Mouse (Mus musculus) kidney, embryonic 14.5 days (tissue): ENCODE results near the gene Aste1. TPM values are rescaled to one million over a fixed set of nuclear protein-coding genes. Genes with fewer than 3 reads are reported as not detected.

Source experiments
- ATAC-seq: fragments of 200-750 bp; cut with Nextera tagmentation; 2 replicates; pipeline ENCODE4 v1.8.0; 2017; ENCODE audit warnings: moderate number of reproducible peaks, mild to moderate bottlenecking, moderate TSS enrichment, moderate library complexity; ENCODE audit not compliant: low FRiP score, low TSS enrichment
- H3K27ac ChIP-seq: fragments of 300-500 bp; sonication (generic); 2 replicates; pipeline ENCODE4 v1.5.1; 2014; ENCODE audit warnings: low read depth, mild to moderate bottlenecking, low read length, moderate library complexity, mixed read lengths
- H3K27me3 ChIP-seq: fragments of 300-500 bp; sonication (generic); 2 replicates; pipeline ENCODE4 v1.6.1; 2014; ENCODE audit warnings: mild to moderate bottlenecking, low read length; ENCODE audit not compliant: control insufficient read depth, insufficient read depth
- H3K36me3 ChIP-seq: fragments of 300-500 bp; sonication (generic); 2 replicates; pipeline ENCODE4 v1.6.1; 2014; ENCODE audit warnings: low read length, mixed read lengths; ENCODE audit not compliant: control insufficient read depth, insufficient read depth
- H3K4me1 ChIP-seq: fragments of 300-500 bp; sonication (generic); 2 replicates; pipeline ENCODE4 v1.6.1; 2014; ENCODE audit warnings: low read length, mixed read lengths; ENCODE audit not compliant: control insufficient read depth, insufficient read depth
- H3K4me2 ChIP-seq: fragments of 300-500 bp; sonication (generic); replicated peaks from 2 replicates; pipeline ENCODE4 v1.6.1; 2014; ENCODE audit warnings: low read depth, mild to moderate bottlenecking, low read length
- H3K4me3 ChIP-seq: fragments of 300-500 bp; sonication (generic); 2 replicates; pipeline ENCODE4 v1.5.1; 2014; ENCODE audit warnings: mild to moderate bottlenecking, low read length
- H3K9ac ChIP-seq: fragments of 300-500 bp; sonication (generic); 2 replicates; pipeline ENCODE4 v1.6.1; 2014; ENCODE audit warnings: low read depth, mild to moderate bottlenecking, low read length, moderate library complexity
- H3K9me3 ChIP-seq: fragments of 300-500 bp; sonication (generic); 2 replicates; pipeline ENCODE4 v1.6.1; 2016; ENCODE audit warnings: low read length; ENCODE audit not compliant: control insufficient read depth
- WGBS: fragments of 180-500 bp; shearing (Covaris S2); extraction: QIAGEN DNeasy Blood & Tissue Kit; methylation state at CpG from one replicate; pipeline ENCODE4 v1.1.7; 2014; 5-methylcytosine and 5-hydroxymethylcytosine counted together
- polyA plus RNA-seq: library from polyadenylated mRNA; unstranded; fragments of >200 nt; fragmentation: Nextera tagmentation; extraction: Ambion mirVana; gene quantifications from 2 replicates; pipeline ENCODE4 v1.2.1, GENCODE M21; 2014

Gene Aste1
- polyA plus RNA-seq, 1 experiment from 2014 or later = 17.8 TPM

DNA sequence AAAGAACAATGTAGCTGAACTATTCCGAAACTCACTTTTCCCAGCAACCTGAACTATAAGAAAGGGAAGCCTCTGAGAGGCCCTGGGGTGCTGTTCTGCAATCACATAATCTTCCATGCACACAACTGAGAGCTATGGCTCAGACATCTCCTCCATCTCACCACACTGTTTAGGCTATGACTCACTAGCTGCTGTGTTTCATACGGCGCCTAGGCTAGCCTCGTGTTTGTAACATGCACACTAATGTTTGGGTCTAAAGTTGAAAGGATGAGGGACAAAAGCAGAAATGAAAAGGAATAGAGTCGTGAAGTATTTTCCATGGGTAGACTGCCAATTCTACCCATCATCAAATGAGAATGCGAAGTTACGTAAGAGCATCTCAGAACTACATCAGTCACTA, 66.3 kb downstream of the Aste1 start:
- ATAC-seq = no peak
- 93% methylated on average over 7 of the region's 7 CpGs for WGBS
- H3K27me3 ChIP-seq = no peaks in the 10 kb centered on the region

More for the DNA sequence above, 66.3 kb downstream of the Aste1 start:
- peaks cover 33% of the 10 kb centered on the region for H3K36me3 ChIP-seq
- H3K9me3 ChIP-seq = no peaks in the 10 kb centered on the region
- no peak overlapping the region for H3K4me3 ChIP-seq
- H3K27ac ChIP-seq = no peak overlapping the region
- H3K9ac ChIP-seq = no peak overlapping the region
- H3K4me2 ChIP-seq = no peak overlapping the region
- H3K4me1 ChIP-seq = no peaks in the 10 kb centered on the region

Other genes starting within 250 kb of the Aste1 start
- 0.20 and 0.49 TPM in 2 replicates for gene Nek11, start 132 bp downstream of the Aste1 start, polyA plus RNA-seq
- gene Atp2c1, start 131.9 kb downstream of the Aste1 start, polyA plus RNA-seq = 33.7 and 62.9 TPM in 2 replicates
- 13.8 and 26.8 TPM in 2 replicates for gene Pik3r4, start 247.6 kb downstream of the Aste1 start, polyA plus RNA-seq